Mouse (Mus musculus) liver, embryonic 13.5 days (tissue): ENCODE data around the gene Jmjd1c. TPM values are rescaled to one million over a fixed set of nuclear protein-coding genes. Genes with fewer than 3 reads are reported as not detected.
A peak's percentile ranks its signal among the peaks of the same experiment; 100 is the strongest.

Experiments
- ATAC-seq: fragments of 200-750 bp; cut with Nextera tagmentation; 2 replicates; pipeline ENCODE4 v1.8.0; 2017; ENCODE audit warnings: low read depth, mild to moderate bottlenecking, moderate number of reproducible peaks, moderate library complexity
- DNase-seq: peaks from one replicate; pipeline ENCODE4 v3.0.0; 2022
- H3K27ac ChIP-seq: fragments of 300-500 bp; sonication (generic); 2 replicates; pipeline ENCODE4 v1.5.1; 2015; ENCODE audit warnings: moderate library complexity, mild to moderate bottlenecking, inconsistent platforms
- H3K27me3 ChIP-seq: fragments of 300-500 bp; sonication (generic); 2 replicates; pipeline ENCODE4 v1.6.1; 2015; ENCODE audit warnings: mild to moderate bottlenecking, inconsistent platforms
- H3K36me3 ChIP-seq: fragments of 300-500 bp; sonication (generic); 2 replicates; pipeline ENCODE4 v1.6.1; 2015; ENCODE audit warnings: mild to moderate bottlenecking, inconsistent platforms
- H3K4me1 ChIP-seq: fragments of 300-500 bp; sonication (generic); replicated peaks from 2 replicates; pipeline ENCODE4 v1.6.1; 2015; ENCODE audit warnings: inconsistent platforms
- H3K4me2 ChIP-seq: fragments of 300-500 bp; sonication (generic); 2 replicates; pipeline ENCODE4 v1.6.1; 2015; ENCODE audit warnings: inconsistent platforms, mild to moderate bottlenecking, moderate library complexity
- H3K4me3 ChIP-seq: fragments of 300-500 bp; sonication (generic); replicated peaks from 2 replicates; pipeline ENCODE4 v1.5.1; 2015; ENCODE audit warnings: mild to moderate bottlenecking, inconsistent platforms
- H3K9ac ChIP-seq: fragments of 300-500 bp; sonication (generic); 2 replicates; pipeline ENCODE4 v1.6.1; 2015; ENCODE audit warnings: mild to moderate bottlenecking, inconsistent platforms
- H3K9me3 ChIP-seq: fragments of 300-500 bp; sonication (generic); replicated peaks from 2 replicates; pipeline ENCODE4 v1.6.1; 2016; ENCODE audit warnings: inconsistent platforms
- WGBS: fragments of 180-500 bp; shearing (Covaris S2); methylation state at CpG from one replicate; pipeline ENCODE4 v1.1.7; 2015; ENCODE audit not compliant: insufficient replicate concordance; 5-methylcytosine and 5-hydroxymethylcytosine counted together
- polyA plus RNA-seq: library from polyadenylated mRNA; unstranded; fragments of >200 nt; fragmentation: Nextera tagmentation; extraction: Ambion mirVana; gene quantifications from 2 replicates; pipeline ENCODE4 v1.2.1, GENCODE M21; 2015

The Jmjd1c gene
- polyA plus RNA-seq, 1 experiment from 2014 or later: 10.4 TPM

- Histone ChIP-seq H3K4me3 (no peak overlapping the region), H3K27ac (peak overlapping the region; percentile 85), H3K9me3 (no peaks in the 10 kb centered on the region), H3K9ac (no peak overlapping the region), H3K27me3 (no peaks in the 10 kb centered on the region), H3K4me1 (peaks cover 41% of the 10 kb centered on the region), H3K36me3 (no peaks in the 10 kb centered on the region), H3K4me2 (no peak overlapping the region)
- 26% methylated on average over 5 of the region's 5 CpGs for WGBS
- DNase-seq (no peak), ATAC-seq (peak; percentile 42; the same call in 1 of the 2 replicates)
Measured at GRCm38 (mm10) chr10:67295331-67295730, 199.4 kb downstream of the Jmjd1c start.

GRCm38 (mm10) chr10:67295938-67296466, 200.1 kb downstream of the Jmjd1c start:
- Histone ChIP-seq H3K4me1 (peaks cover 48% of the 10 kb centered on the region), H3K4me2 (peak overlapping the region; percentile 51), H3K9ac (peak overlapping the region; percentile 49), H3K4me3 (no peak overlapping the region; the same call in 1 of the 2 replicates), H3K36me3 (no peaks in the 10 kb centered on the region), H3K9me3 (no peaks in the 10 kb centered on the region), H3K27me3 (no peaks in the 10 kb centered on the region), H3K27ac (peak overlapping the region; percentile 85)
- WGBS: 19% methylated on average over 7 of the region's 7 CpGs
- peak; percentile 75 for ATAC-seq
- no peak for DNase-seq

GRCm38 (mm10) chr10:67296482-67297152, 200.7 kb downstream of the Jmjd1c start:
- Histone ChIP-seq H3K27me3 (no peaks in the 10 kb centered on the region), H3K9ac (peak overlapping the region; percentile 49; the same call in 1 of the 2 replicates), H3K4me3 (no peak overlapping the region; the same call in none of the 2 replicates), H3K4me2 (peak overlapping the region; percentile 51), H3K4me1 (peaks cover 50% of the 10 kb centered on the region), H3K36me3 (no peaks in the 10 kb centered on the region), H3K9me3 (no peaks in the 10 kb centered on the region), H3K27ac (peak overlapping the region; percentile 85)
- DNase-seq (no peak), ATAC-seq (peak; percentile 57)
- 50% methylated on average over 8 of the region's 8 CpGs for WGBS

GRCm38 (mm10) chr10:67297175-67297855, 201.4 kb downstream of the Jmjd1c start:
- no peaks in the 10 kb centered on the region for H3K36me3 ChIP-seq
- 67% methylated on average over 17 of the region's 17 CpGs for WGBS
- no peaks in the 10 kb centered on the region for H3K27me3 ChIP-seq
- H3K9me3 ChIP-seq: no peaks in the 10 kb centered on the region
- peak overlapping the region; percentile 17 for H3K4me3 ChIP-seq
- DNase-seq (no peak), ATAC-seq (peak; percentile 10; the same call in 1 of the 2 replicates)
- H3K4me1 ChIP-seq: peaks cover 50% of the 10 kb centered on the region
- H3K4me2 ChIP-seq: peak overlapping the region; percentile 51
- H3K9ac ChIP-seq: peak overlapping the region; percentile 8; the same call in 1 of the 2 replicates
- peak overlapping the region; percentile 85; the same call in 1 of the 2 replicates for H3K27ac ChIP-seq

- ATAC-seq (no peak), DNase-seq (no peak)
- Histone ChIP-seq H3K27me3 (no peaks in the 10 kb centered on the region), H3K9me3 (no peaks in the 10 kb centered on the region), H3K9ac (peak overlapping the region; percentile 19; the same call in 1 of the 2 replicates), H3K4me3 (no peak overlapping the region), H3K4me1 (peaks cover 53% of the 10 kb centered on the region), H3K4me2 (0 out of 2 replicates have a peak overlapping the region, but pooled peaks have one; percentile 13), H3K27ac (no peak overlapping the region), H3K36me3 (no peaks in the 10 kb centered on the region)
- WGBS: 50% methylated on average over 5 of the region's 5 CpGs
Measured at GRCm38 (mm10) chr10:67298856-67299255, 202.9 kb downstream of the Jmjd1c start.

GRCm38 (mm10) chr10:67299285-67299684, 203.4 kb downstream of the Jmjd1c start:
- Histone ChIP-seq H3K4me2 (no peak overlapping the region), H3K36me3 (no peaks in the 10 kb centered on the region), H3K9me3 (no peaks in the 10 kb centered on the region), H3K4me3 (no peak overlapping the region), H3K27ac (no peak overlapping the region), H3K4me1 (peaks cover 53% of the 10 kb centered on the region), H3K27me3 (no peaks in the 10 kb centered on the region), H3K9ac (0 out of 2 replicates have a peak overlapping the region, but pooled peaks have one; percentile 19)
- DNase-seq: no peak
- no peak for ATAC-seq
- WGBS: 72% methylated on average over 4 of the region's 4 CpGs

- DNase-seq (no peak), ATAC-seq (peak; percentile 29; the same call in 1 of the 2 replicates)
- H3K27me3 ChIP-seq: no peaks in the 10 kb centered on the region
- no peak overlapping the region for H3K9ac ChIP-seq
- no peaks in the 10 kb centered on the region for H3K9me3 ChIP-seq
- peaks cover 40% of the 10 kb centered on the region for H3K4me1 ChIP-seq
- H3K4me3 ChIP-seq: no peak overlapping the region
- H3K4me2 ChIP-seq: no peak overlapping the region
- 32% methylated on average over 6 of the region's 6 CpGs for WGBS
- H3K36me3 ChIP-seq: no peaks in the 10 kb centered on the region
- no peak overlapping the region for H3K27ac ChIP-seq
Measured at GRCm38 (mm10) chr10:67301046-67301445, 205.1 kb downstream of the Jmjd1c start.

GRCm38 (mm10) chr10:67302340-67302739, 206.4 kb downstream of the Jmjd1c start:
- Histone ChIP-seq H3K4me1 (peaks cover 27% of the 10 kb centered on the region), H3K4me2 (no peak overlapping the region), H3K36me3 (no peaks in the 10 kb centered on the region), H3K4me3 (no peak overlapping the region), H3K27me3 (no peaks in the 10 kb centered on the region), H3K9me3 (no peaks in the 10 kb centered on the region), H3K9ac (no peak overlapping the region), H3K27ac (no peak overlapping the region)
- ATAC-seq (no peak), DNase-seq (no peak)
- WGBS: 41% methylated on average over 2 of the region's 2 CpGs

Other genes with a start within 250 kb of the Jmjd1c start
- gene Reep3, start 820 bp downstream of the Jmjd1c start, polyA plus RNA-seq: 7.5 and 10.4 TPM in 2 replicates
- 19.2 and 23.0 TPM in 2 replicates for gene Nrbf2, start 189.2 kb downstream of the Jmjd1c start, polyA plus RNA-seq